Comparison of ENCODE assay signal across 15 mouse cellular contexts in the genomic region with DNA sequence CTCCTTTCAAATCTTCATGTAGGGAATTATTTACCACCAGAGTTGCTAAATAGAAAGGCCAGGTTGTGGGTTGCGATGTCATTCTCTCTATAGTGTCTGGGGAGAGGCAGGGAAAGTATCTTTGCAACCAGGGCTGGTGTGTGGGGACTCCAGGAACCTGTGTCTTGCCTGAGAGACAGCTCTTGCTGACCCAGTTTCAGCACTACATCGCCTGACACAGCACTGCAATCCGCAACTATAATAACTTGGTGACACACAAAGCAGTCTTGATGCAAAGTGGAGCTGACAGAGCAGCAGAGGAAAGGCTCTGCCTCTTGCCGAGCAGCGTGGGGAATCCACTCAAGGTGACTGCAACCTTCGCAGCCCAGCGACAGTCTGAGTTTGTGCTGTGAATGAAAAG. TPM values are rescaled to one million over a fixed set of nuclear protein-coding genes. Genes with fewer than 3 reads are reported as not detected.
DNase-seq lines count a peak whose midpoint lies in the region; ATAC-seq and TF ChIP-seq lines count a peak whose summit lies in the region.
"Had no signal": no experiment of that assay in that cellular context is flagged by ENCODE, and none has a peak within 500 bp of the region (broad histone marks: within the 10 kb centered on the region; RNA-seq: fewer than 3 reads in every experiment).

No protein-coding gene starts in this region.

- H3K27me3 ChIP-seq in heart, embryonic 11.5 days (ENCODE audit: control insufficient read depth, insufficient read depth, low read length): no peaks in the 10 kb centered on the region
- no peaks in the 10 kb centered on the region for H3K27me3 ChIP-seq in midbrain, postnatal 0 days (ENCODE audit: insufficient read depth, low read length)
- H3K27me3 ChIP-seq: heart, embryonic 15.5 days; limb, embryonic 13.5 days; midbrain, embryonic 12.5 days had no signal

- ATAC-seq in heart, embryonic 11.5 days (replicated peaks; ENCODE audit: insufficient number of reproducible peaks, low FRiP score, low TSS enrichment): no peak
- peak; percentile 47; the same call in 1 of the 2 replicates for ATAC-seq in midbrain, postnatal 0 days (ENCODE audit: low FRiP score)

- no peak overlapping the region for H3K9ac ChIP-seq in heart, embryonic 11.5 days (ENCODE audit: low read depth, low read length)
- H3K9ac ChIP-seq in midbrain, postnatal 0 days (replicated peaks; ENCODE audit: low read length, poor library complexity, severe bottlenecking): no peak overlapping the region
- H3K9ac ChIP-seq: heart, embryonic 15.5 days; limb, embryonic 13.5 days; lung, embryonic 14.5 days; midbrain, embryonic 12.5 days had no signal

- 69% methylated on average over 7 of the region's 7 CpGs for WGBS in heart, embryonic 11.5 days (ENCODE audit: insufficient replicate concordance)
- 55% methylated on average over 7 of the region's 7 CpGs for WGBS in midbrain, postnatal 0 days

- H3K36me3 ChIP-seq in heart, embryonic 11.5 days (ENCODE audit: control insufficient read depth, insufficient read depth, low read length): no peaks in the 10 kb centered on the region
- no peaks in the 10 kb centered on the region for H3K36me3 ChIP-seq in midbrain, postnatal 0 days (ENCODE audit: insufficient read depth, low read length)
- H3K36me3 ChIP-seq: heart, embryonic 15.5 days; limb, embryonic 13.5 days; midbrain, embryonic 12.5 days had no signal

- H3K27ac ChIP-seq in heart, embryonic 11.5 days (ENCODE audit: low read depth, low read length): no peak overlapping the region
- peak overlapping the region; percentile 55; the same call in 1 of the 2 replicates for H3K27ac ChIP-seq in midbrain, postnatal 0 days (ENCODE audit: low read depth, low read length)
- H3K27ac ChIP-seq: gastrocnemius, adult 2 months; heart, embryonic 15.5 days; layer of hippocampus, adult 2 months; limb, embryonic 13.5 days; midbrain, embryonic 12.5 days had no signal

- H3K4me3 ChIP-seq in heart, embryonic 11.5 days (ENCODE audit: low read depth, low read length): no peak overlapping the region
- H3K4me3 ChIP-seq in midbrain, postnatal 0 days (ENCODE audit: low read depth, low read length): no peak overlapping the region
- H3K4me3 ChIP-seq: gastrocnemius, adult 2 months; heart, embryonic 15.5 days; layer of hippocampus, adult 2 months; limb, embryonic 13.5 days; midbrain, embryonic 12.5 days had no signal

- TF ChIP-seq CTCF in midbrain, postnatal 0 days (IDR thresholded peaks at IDR 0.05): no peak

- H3K9me3 ChIP-seq in heart, embryonic 11.5 days (replicated peaks; ENCODE audit: control insufficient read depth, low read length): no peaks in the 10 kb centered on the region
- no peaks in the 10 kb centered on the region for H3K9me3 ChIP-seq in midbrain, postnatal 0 days (ENCODE audit: low read length)
- H3K9me3 ChIP-seq: heart, embryonic 15.5 days; limb, embryonic 13.5 days; midbrain, embryonic 12.5 days had no signal

- intact Hi-C loops in heart, postnatal 10 days (cut with DNase I): no loop called here

- H3K4me2 ChIP-seq in heart, embryonic 11.5 days: no peak overlapping the region
- H3K4me2 ChIP-seq in midbrain, postnatal 0 days (ENCODE audit: low read depth, low read length, poor library complexity, severe bottlenecking): no peak overlapping the region
- H3K4me2 ChIP-seq: heart, embryonic 15.5 days; limb, embryonic 13.5 days; lung, embryonic 14.5 days; midbrain, embryonic 12.5 days had no signal

- no peaks in the 10 kb centered on the region for H3K4me1 ChIP-seq in heart, embryonic 11.5 days (ENCODE audit: control insufficient read depth, insufficient read depth, low read length)
- peaks cover 3% of the 10 kb centered on the region; the same call in 1 of the 2 replicates for H3K4me1 ChIP-seq in midbrain, postnatal 0 days (ENCODE audit: insufficient read depth, low read length)
- H3K4me1 ChIP-seq: heart, embryonic 15.5 days; limb, embryonic 13.5 days had no signal

- peak; percentile 5 to 8 for DNase-seq in heart, postnatal 10 days
- peak; percentile 8 for DNase-seq in adrenal gland, postnatal 10 days
- peak; percentile 5 for DNase-seq in cerebellum, adult 9-11 months
- DNase-seq in midbrain, postnatal 0 days (ENCODE audit: low spot score): peak; percentile 59
- DNase-seq in thymus, postnatal 36 days: no peak
- no peak for DNase-seq in thymus, postnatal 14 days
- DNase-seq: gastrocnemius, adult 2 months; kidney, adult 11 months; lung, embryonic 14.5 days; thymus, postnatal 4 days had no signal

RNA-seq across cellular contexts. Expression of a gene that starts 42.5 kb away (rescaled TPM):
- 10 to 100 TPM; 18.6 to 21.5 TPM for total RNA-seq in heart, postnatal 10 days (2021)
- 1.6 TPM in 2 replicates for polyA plus RNA-seq in heart, embryonic 11.5 days (2014; fragmentation: Nextera tagmentation; extraction: Ambion mirVana)
- total RNA-seq in adrenal gland, postnatal 10 days (2021): 1 to 10 TPM; 6.0 to 7.6 TPM
- 1.8 TPM in 2 replicates for total RNA-seq in midbrain, postnatal 0 days (2014; rRNA removed)
- polyA plus RNA-seq in midbrain, postnatal 0 days (2015; fragmentation: Nextera tagmentation; extraction: Ambion mirVana): 0.39 and 0.55 TPM in 2 replicates

Comparison
In these comparisons a context has a peak if more than half of its experiments do, and no peak if none do; other contexts are left out.
1. DNase-seq: peak in heart, postnatal 10 days (2 of 2), adrenal gland, postnatal 10 days (single experiment), cerebellum, adult 9-11 months (single experiment) and midbrain, postnatal 0 days (single experiment); none in thymus, postnatal 36 days (0 of 2) and thymus, postnatal 14 days (single experiment).